In genomic region chr1:167382763-167383162, GRCm38 (mm10) we compare ENCODE assay signal across 22 mouse cellular contexts. TPM values are rescaled to one million over a fixed set of nuclear protein-coding genes. Genes with fewer than 3 reads are reported as not detected.
A peak's percentile ranks its signal among the peaks of the same experiment; 100 is the strongest.
DNase-seq lines count a peak whose midpoint lies in the region; ATAC-seq and TF ChIP-seq lines count a peak whose summit lies in the region.
"Had no signal": no experiment of that assay in that cellular context is flagged by ENCODE, and none has a peak within 500 bp of the region (broad histone marks: within the 10 kb centered on the region; RNA-seq: fewer than 3 reads in every experiment).

No protein-coding gene starts in this region.

- no peak for DNase-seq in hindbrain, embryonic 10.5 days (ENCODE audit: low spot score)
- peak; percentile 34 for DNase-seq in ZHBTc4 (ENCODE audit: low read depth, low spot score)
- DNase-seq in liver, postnatal 0 days = no peak
- DNase-seq in frontal cortex, postnatal 14 days (ENCODE audit: low spot score in 2 of 2) = no peak
- DNase-seq in left cerebral cortex, adult 2 months (ENCODE audit: extremely low spot score in 1 of 2, low spot score in 2 of 2) = no peak
- DNase-seq: adrenal gland, postnatal 14 days; cerebellum, postnatal 14 days; embryo, embryonic 11 days; heart, adult 2 months; heart, postnatal 4 days; kidney, postnatal 4 days; layer of hippocampus, adult 9-11 months; lung, embryonic 14.5 days; lung, postnatal 36 days; retina, postnatal 1 day; thymus, postnatal 25 days had no signal

- intact Hi-C loops in left cerebral cortex, adult 2 months (cut with DNase I) = no loop called here

- peak overlapping the region; percentile 50 for H3K4me3 ChIP-seq in erythroblast, embryonic 14.5 days (replicated peaks)
- H3K4me3 ChIP-seq in hindbrain, embryonic 10.5 days = no peak overlapping the region
- H3K4me3 ChIP-seq in hindbrain, embryonic 13.5 days = no peak overlapping the region
- H3K4me3 ChIP-seq in liver, postnatal 0 days (ENCODE audit: low read depth, low read length) = no peak overlapping the region
- H3K4me3 ChIP-seq in left cerebral cortex, adult 2 months = no peak overlapping the region
- H3K4me3 ChIP-seq: heart, adult 2 months; kidney, embryonic 15.5 days had no signal

- peak overlapping the region; percentile 54; the same call in 1 of the 2 replicates for H3K27ac ChIP-seq in hindbrain, embryonic 10.5 days
- no peak overlapping the region for H3K27ac ChIP-seq in hindbrain, embryonic 13.5 days
- peak overlapping the region; percentile 94 for H3K27ac ChIP-seq in liver, postnatal 0 days (ENCODE audit: low read depth)
- H3K27ac ChIP-seq in left cerebral cortex, adult 2 months = no peak overlapping the region
- H3K27ac ChIP-seq: heart, adult 2 months; kidney, embryonic 15.5 days had no signal

- TF ChIP-seq EP300 in liver, postnatal 0 days (IDR thresholded peaks at IDR 0.05; ENCODE audit: low read depth) = no peak

- WGBS in hindbrain, embryonic 10.5 days = 81% methylated on average over 5 of the region's 5 CpGs
- 73% methylated on average over 5 of the region's 5 CpGs for WGBS in hindbrain, embryonic 13.5 days
- 69% methylated on average over 5 of the region's 5 CpGs for WGBS in liver, postnatal 0 days (ENCODE audit: insufficient replicate concordance)

- ATAC-seq in erythroblast, adult 5-6 weeks (replicated peaks; ENCODE audit: low FRiP score, poor library complexity, severe bottlenecking) = no peak
- ATAC-seq in hindbrain, embryonic 13.5 days (ENCODE audit: low FRiP score) = no peak
- no peak for ATAC-seq in liver, postnatal 0 days
- ATAC-seq: midbrain, embryonic 16.5 days; Patski had no signal

- H3K9me3 ChIP-seq in erythroblast, embryonic 14.5 days (ENCODE audit: control insufficient read depth, low read length) = no peaks in the 10 kb centered on the region
- no peaks in the 10 kb centered on the region for H3K9me3 ChIP-seq in hindbrain, embryonic 10.5 days
- H3K9me3 ChIP-seq in hindbrain, embryonic 13.5 days = no peaks in the 10 kb centered on the region
- no peaks in the 10 kb centered on the region for H3K9me3 ChIP-seq in liver, postnatal 0 days (ENCODE audit: low read length)
- H3K9me3 ChIP-seq: kidney, embryonic 15.5 days had no signal

- H3K4me2 ChIP-seq in hindbrain, embryonic 13.5 days = no peak overlapping the region
- peak overlapping the region; percentile 58 for H3K4me2 ChIP-seq in liver, postnatal 0 days (ENCODE audit: low read depth, low read length)
- H3K4me2 ChIP-seq: kidney, embryonic 15.5 days; lung, embryonic 14.5 days had no signal

- no peak overlapping the region for H3K9ac ChIP-seq in hindbrain, embryonic 13.5 days
- H3K9ac ChIP-seq in liver, postnatal 0 days (replicated peaks) = no peak overlapping the region; the same call in 1 of the 2 replicates
- H3K9ac ChIP-seq: kidney, embryonic 15.5 days; lung, embryonic 14.5 days had no signal

- peaks cover 99% of the 10 kb centered on the region for H3K4me1 ChIP-seq in erythroblast, embryonic 14.5 days (ENCODE audit: control insufficient read depth)
- H3K4me1 ChIP-seq in hindbrain, embryonic 10.5 days (replicated peaks) = peaks cover 20% of the 10 kb centered on the region
- H3K4me1 ChIP-seq in hindbrain, embryonic 13.5 days (replicated peaks) = peaks cover 5% of the 10 kb centered on the region
- peaks cover 55% of the 10 kb centered on the region for H3K4me1 ChIP-seq in liver, postnatal 0 days (ENCODE audit: insufficient read depth)
- H3K4me1 ChIP-seq: kidney, embryonic 15.5 days had no signal

- no peak for TF ChIP-seq CTCF in liver, postnatal 0 days (IDR thresholded peaks at IDR 0.05; ENCODE audit: low read depth)
- no peak for TF ChIP-seq CTCF in left cerebral cortex, adult 2 months (IDR thresholded peaks at IDR 0.05)

- H3K27me3 ChIP-seq in erythroblast, embryonic 14.5 days (ENCODE audit: control insufficient read depth) = no peaks in the 10 kb centered on the region
- H3K27me3 ChIP-seq in hindbrain, embryonic 10.5 days (ENCODE audit: insufficient read depth, poor library complexity, severe bottlenecking) = 0 out of 2 replicates have a peak, but pooled peaks cover 3% of the 10 kb centered on the region
- no peaks in the 10 kb centered on the region for H3K27me3 ChIP-seq in hindbrain, embryonic 13.5 days
- H3K27me3 ChIP-seq in liver, postnatal 0 days (ENCODE audit: insufficient read depth, low read length) = no peaks in the 10 kb centered on the region
- H3K27me3 ChIP-seq: kidney, embryonic 15.5 days; Patski had no signal

- peaks cover 97% of the 10 kb centered on the region for H3K36me3 ChIP-seq in erythroblast, embryonic 14.5 days (ENCODE audit: control insufficient read depth)
- H3K36me3 ChIP-seq in hindbrain, embryonic 10.5 days = no peaks in the 10 kb centered on the region
- H3K36me3 ChIP-seq in hindbrain, embryonic 13.5 days = no peaks in the 10 kb centered on the region
- peaks cover 6% of the 10 kb centered on the region; the same call in 1 of the 2 replicates for H3K36me3 ChIP-seq in liver, postnatal 0 days (replicated peaks; ENCODE audit: insufficient read depth, low read length)
- H3K36me3 ChIP-seq: kidney, embryonic 15.5 days had no signal

RNA-seq across cellular contexts. Expression of gene Mgst3, which starts 10.9 kb away (rescaled TPM):
- polyA plus RNA-seq in erythroblast, embryonic 14.5 days (2012) = 58.2 and 125 TPM in 2 replicates
- total RNA-seq in erythroblast, adult 5-6 weeks (2015; ENCODE audit: low replicate concordance) = 84.0 and 95.1 TPM in 2 replicates
- total RNA-seq in erythroblast, adult 5-6 weeks (2017; ENCODE audit: low replicate concordance) = 132 and 152 TPM in 2 replicates
- polyA plus RNA-seq in hindbrain, embryonic 10.5 days (2016; fragmentation: Nextera tagmentation; extraction: Ambion mirVana) = 74.5 and 83.9 TPM in 2 replicates
- 105 and 108 TPM in 2 replicates for polyA plus RNA-seq in hindbrain, embryonic 13.5 days (2015; fragmentation: Nextera tagmentation; extraction: Ambion mirVana)
- 161 and 163 TPM in 2 replicates for polyA plus RNA-seq in liver, postnatal 0 days (2015; fragmentation: Nextera tagmentation; extraction: Ambion mirVana)
- total RNA-seq in left cerebral cortex, adult 2 months (2021) = 10 to 100 TPM; 93.9 to 94.5 TPM

RNA-seq across cellular contexts. Expression of gene Aldh9a1, which starts 33.0 kb away (rescaled TPM):
- 2.2 and 2.6 TPM in 2 replicates for polyA plus RNA-seq in erythroblast, embryonic 14.5 days (2012)
- total RNA-seq in erythroblast, adult 5-6 weeks (2015; ENCODE audit: low replicate concordance) = 4.6 and 9.2 TPM in 2 replicates
- total RNA-seq in erythroblast, adult 5-6 weeks (2017; ENCODE audit: low replicate concordance) = 11.1 and 11.6 TPM in 2 replicates
- 39.5 and 48.8 TPM in 2 replicates for polyA plus RNA-seq in hindbrain, embryonic 10.5 days (2016; fragmentation: Nextera tagmentation; extraction: Ambion mirVana)
- polyA plus RNA-seq in hindbrain, embryonic 13.5 days (2015; fragmentation: Nextera tagmentation; extraction: Ambion mirVana) = 31.1 and 33.0 TPM in 2 replicates
- polyA plus RNA-seq in liver, postnatal 0 days (2015; fragmentation: Nextera tagmentation; extraction: Ambion mirVana) = 76.4 and 80.8 TPM in 2 replicates
- total RNA-seq in left cerebral cortex, adult 2 months (2021) = 10 to 100 TPM; 17.4 to 20.4 TPM

Comparison
In these comparisons a context has a peak if more than half of its experiments do, and no peak if none do; other contexts are left out.
1. H3K27ac ChIP-seq: peak in hindbrain, embryonic 10.5 days (single experiment) and liver, postnatal 0 days (single experiment); none in hindbrain, embryonic 13.5 days (single experiment) and left cerebral cortex, adult 2 months (single experiment).